Mouse (Mus musculus) left cerebral cortex, postnatal 36 days (tissue): ENCODE measurements around the gene Slc4a2. TPM values are rescaled to one million over a fixed set of nuclear protein-coding genes. Genes with fewer than 3 reads are reported as not detected.

ENCODE experiments used
- DNase-seq, 2 experiments: peaks; one replicate each; pipeline ENCODE4 v3.0.0; 2021 to 2022; ENCODE audit warnings: low spot score in 2 of 2, mixed read lengths in 1 of 2
- intact Hi-C: fragments of 180-260 bp; cut with DNase I; formaldehyde crosslinking; loops from one replicate; pipeline ENCODE4 v1.15.1; 2025
- total RNA-seq, 2 experiments: library from RNA; stranded (reverse); gene quantifications; 2 replicates each; pipeline ENCODE4 v1.2.3; 2021

Gene Slc4a2
- total RNA-seq, 2 experiments from 2014 or later: 36.5 to 38.6 TPM

DNA sequence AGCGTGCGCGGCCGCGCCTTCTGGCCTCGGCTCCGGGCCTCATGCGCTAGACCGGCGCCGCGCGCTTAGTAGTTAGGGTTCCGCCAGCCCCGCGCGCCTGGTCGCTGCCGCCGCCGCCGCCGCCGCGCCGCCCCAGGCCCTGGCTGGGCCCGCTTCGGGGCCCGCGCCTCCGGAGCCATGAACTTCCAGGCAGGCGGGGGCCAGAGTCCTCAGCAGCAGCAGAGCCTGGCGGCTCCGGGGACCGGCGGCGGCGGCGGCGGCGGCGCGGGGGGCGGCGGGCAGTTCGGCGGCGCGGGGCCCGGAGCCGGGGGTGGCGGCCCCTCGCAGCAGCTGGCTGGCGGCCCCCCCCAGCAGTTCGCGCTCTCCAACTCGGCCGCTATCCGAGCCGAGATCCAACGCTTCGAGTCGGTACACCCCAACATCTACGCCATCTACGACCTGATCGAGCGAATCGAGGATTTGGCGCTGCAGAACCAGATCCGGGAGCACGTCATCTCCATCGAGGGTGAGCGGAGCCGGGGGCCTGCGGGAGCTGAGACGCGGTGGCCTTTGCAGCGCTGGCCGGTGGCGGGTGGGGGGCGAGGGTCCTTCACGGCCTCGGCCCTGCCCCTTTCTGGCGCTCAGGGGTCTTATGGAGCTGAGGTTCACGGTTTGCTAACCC, 28.5 kb downstream of the Slc4a2 start, which contains the start of gene Agap3:
Gene Agap3 (plus strand): TSS at position 148 of the 661 bp plus-strand sequence.
- peak; percentile 45 to 54 for DNase-seq
- intact Hi-C loops: no loop called here

DNA sequence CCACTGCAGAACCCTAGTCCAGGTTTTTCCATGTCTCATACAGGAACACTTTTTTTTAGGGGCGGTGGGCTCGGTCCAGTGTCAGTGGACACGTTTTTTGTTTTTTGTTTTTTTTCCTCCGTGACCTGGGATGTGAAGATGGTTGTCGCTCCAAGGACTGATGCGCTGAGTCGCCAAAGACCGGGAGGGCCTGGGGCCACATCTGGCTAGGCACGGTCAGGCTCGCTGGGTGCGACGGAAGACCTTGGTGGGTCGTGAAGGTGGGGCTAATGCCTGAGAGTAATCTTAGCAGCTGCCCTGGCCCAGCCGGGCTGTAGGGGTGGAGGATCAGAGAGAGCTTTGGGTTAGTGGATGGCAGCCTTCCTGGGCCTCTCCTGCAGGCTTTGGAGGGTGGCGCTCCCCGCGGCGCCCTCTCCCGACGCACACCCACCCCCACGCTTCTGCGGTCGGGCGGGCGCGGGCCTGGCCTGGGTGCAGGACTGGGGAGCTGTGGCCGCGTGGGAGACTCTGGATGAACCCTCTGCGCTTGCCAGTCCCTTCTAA, 29.1 kb downstream of the Slc4a2 start:
- no peak for DNase-seq
- intact Hi-C loops: no loop called here

DNA sequence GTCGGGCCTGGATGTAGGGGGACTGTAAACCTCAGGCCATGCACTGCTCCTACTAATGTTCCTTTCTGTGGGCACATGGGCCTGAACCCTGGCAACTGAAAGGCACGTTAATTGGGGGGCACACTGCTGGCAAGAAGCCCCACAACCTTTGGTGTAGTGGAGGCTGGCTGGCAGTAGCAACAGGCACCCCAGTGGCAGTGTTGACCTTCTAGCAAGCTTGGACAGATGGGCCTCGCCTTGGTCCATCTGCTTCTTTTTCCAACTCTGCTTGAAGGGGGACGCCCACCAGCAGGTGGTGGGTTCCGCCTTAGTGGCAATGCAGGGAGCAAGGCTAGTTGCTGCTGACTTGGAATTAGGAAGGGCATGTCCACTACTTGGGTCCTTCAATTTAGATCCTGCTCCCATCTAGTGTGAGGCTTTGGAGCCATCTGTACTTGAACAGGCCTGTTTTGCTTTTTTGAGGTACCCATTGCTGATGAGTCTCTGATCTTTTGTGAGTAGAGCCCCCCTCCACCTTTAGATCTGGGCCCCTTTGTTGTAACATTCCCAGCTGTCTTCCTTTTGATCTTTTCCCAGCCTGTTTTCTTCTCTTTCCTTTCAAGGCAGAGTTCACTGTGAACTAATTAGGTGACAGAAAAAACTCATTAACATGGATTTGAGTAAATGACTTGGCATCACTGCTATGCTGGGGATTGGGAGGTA, 29.8 kb downstream of the Slc4a2 start:
- no peak for DNase-seq
- intact Hi-C loops: no loop called here

DNA sequence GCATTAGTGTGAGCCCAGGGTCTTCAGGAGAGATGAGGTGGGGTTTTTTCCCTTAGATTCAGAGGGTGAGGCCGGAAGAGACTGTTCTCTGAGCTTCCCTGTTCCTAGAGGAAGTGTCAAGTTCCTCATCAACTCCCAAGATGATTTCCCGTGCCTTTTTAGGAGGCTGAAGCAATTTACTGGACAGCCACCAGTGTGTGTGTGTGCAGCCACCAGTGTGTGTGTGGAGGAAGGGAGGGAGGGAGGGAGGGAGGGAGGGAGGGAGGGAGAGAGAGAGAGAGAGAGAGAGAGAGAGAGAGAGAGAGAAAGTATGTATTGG, 30.3 kb downstream of the Slc4a2 start:
- intact Hi-C loops: no loop called here
- DNase-seq: no peak

DNA sequence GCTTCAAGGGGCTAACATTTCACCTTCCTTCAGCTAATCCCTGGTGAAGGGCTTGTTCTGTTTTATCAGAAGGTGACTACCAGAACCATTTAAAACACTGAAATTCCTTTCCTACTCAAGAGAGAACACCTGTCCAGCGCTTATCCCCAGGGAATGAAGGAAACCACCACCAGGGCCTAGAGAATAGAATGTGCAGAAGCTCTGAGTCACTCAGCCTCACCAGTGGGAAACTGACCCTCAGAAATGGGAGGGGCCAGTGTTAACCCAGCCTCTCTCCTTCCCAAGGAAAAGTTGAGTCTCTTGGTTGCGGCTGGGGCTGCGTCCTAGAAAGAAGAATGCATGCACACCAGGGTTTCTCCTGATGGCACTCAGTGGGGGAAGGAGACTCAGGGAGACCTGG, 31.4 kb downstream of the Slc4a2 start:
- DNase-seq: no peak
- intact Hi-C loops: no loop called here

DNA sequence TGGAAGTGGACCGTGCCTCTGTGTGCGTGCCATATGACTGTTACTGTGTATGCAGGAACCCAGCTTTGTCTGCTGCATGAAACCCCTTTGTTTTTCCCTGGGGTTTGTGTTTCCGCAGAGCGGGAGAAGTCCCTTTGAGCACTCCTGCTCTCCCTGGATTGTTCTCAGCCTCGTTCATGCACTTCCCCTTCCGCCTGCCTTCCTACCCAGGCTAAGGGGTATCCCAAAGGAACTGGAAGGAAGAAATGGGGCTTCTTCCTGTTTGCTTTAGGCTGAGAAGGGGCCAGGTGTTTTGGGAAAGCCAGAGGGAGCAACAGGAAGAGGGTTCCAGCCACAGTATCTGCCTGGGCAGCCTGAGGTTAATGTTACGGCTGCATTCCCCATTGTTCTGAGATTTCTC, 32.0 kb downstream of the Slc4a2 start:
- intact Hi-C loops: no loop called here
- DNase-seq: no peak

DNA sequence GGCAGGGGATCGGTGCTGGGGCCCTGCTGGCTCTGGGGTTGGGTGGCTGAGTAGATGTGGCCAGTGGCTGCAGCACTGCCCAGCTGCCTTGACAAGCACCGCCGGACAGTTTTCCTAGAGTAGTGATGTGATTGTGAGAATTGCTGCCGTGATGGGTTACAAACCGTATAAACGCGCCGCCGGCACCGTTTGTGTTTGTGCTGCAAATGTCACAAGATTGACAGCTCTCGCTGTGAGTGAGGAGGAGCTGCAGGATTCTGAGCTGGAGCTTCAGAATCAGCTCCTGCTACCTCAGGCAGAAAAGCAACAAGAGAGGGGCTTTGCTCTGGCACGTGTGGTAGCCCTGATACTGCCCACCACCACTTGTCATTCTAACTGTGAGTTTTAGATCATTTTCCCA, 43.1 kb downstream of the Slc4a2 start:
- no peak for DNase-seq
- intact Hi-C loops: no loop called here

DNA sequence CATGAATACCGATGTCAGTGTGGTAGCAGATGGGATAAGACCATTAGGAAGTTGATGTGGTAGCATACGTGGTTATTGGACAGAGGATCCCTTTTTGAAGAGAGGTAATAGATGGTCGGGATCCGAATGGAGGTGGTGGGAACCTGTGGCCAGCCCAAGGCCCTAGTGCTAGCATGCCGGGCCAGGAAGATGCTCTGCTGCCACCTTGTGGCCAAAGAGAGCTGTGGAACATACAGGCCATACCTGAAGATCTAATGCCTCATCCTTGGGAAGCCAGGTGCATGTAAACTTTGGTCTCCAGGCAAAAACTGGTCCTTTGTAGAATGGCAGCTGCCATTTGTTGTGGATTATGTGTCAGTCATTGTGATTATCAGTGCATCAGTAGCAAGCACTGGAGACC, 47.0 kb downstream of the Slc4a2 start:
- DNase-seq: peak in 1 of 2 experiments; percentile 67
- intact Hi-C loops: no loop called here

DNA sequence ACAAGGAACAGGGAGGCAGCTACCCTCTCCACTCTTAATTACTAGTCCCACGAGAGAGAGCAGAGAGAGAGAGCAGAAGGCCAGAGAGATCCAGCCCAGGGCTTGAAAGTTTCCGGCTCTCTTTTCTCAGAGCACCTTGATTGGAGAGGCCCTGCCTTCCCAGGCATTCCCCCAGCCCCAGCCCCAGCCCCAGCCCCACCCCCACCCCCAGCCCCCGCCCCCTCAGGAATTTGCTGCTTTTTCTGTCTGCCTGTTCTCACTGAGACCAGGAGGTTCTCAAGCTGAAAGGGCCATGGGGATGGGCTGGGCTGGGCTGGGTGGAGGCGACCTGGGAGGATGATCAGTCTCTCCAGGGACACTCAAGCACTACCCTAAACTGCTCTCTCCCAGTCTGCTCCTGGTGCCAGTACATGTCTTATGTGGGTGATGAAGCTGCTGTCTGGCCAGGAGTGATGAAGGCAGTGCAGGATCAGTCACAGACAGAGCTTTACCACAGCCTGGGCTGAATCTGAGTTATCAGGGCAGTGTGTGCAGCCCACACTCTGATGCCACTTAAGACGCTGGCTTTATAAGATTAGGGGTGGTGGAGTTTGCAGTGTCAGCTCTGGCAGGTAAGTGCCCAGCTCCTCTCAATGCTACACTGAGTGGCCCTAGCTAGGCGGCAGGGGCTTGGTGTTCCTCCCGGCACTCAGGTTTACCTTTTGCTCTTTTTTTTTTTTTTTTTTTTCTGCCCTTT, 49.4 kb downstream of the Slc4a2 start:
- intact Hi-C loops: no loop called here
- DNase-seq: no peak

DNA sequence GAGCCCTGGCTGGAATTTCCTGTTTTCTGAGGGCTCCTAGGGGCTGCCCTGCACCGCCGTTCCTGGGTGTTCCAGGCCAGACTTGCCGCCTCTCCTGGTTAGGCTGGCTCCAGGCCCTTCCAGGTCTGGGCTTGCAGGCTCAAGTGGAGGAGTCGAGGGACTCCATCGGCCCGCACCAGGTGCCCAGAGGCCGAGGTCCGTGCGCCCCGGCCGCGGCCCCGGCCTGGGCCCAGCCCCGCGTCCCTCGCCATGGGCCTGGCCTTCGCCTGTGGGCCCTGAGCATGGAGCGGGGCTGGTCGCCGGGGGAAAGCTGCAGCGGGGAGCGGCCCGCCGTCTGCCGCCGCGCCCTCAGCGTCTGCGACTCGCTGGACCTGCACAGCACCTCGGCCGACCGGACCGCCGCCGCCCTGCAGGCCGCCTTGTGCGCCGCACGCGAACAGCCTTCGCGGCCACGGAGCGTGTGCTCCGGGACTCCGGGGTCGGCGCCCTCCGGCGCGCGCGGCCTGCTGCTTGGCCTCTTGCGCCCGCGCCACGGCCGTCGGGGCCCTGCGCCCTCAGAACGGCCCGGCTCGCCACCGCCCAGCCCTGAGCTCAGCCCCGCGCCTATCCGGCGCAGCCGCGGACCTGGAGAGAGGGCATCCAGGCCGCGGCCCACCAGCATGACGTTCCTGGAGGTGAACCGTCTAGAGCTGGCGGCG, 50.5 kb downstream of the Slc4a2 start:
- intact Hi-C loops: no loop called here
- no peak for DNase-seq

DNA sequence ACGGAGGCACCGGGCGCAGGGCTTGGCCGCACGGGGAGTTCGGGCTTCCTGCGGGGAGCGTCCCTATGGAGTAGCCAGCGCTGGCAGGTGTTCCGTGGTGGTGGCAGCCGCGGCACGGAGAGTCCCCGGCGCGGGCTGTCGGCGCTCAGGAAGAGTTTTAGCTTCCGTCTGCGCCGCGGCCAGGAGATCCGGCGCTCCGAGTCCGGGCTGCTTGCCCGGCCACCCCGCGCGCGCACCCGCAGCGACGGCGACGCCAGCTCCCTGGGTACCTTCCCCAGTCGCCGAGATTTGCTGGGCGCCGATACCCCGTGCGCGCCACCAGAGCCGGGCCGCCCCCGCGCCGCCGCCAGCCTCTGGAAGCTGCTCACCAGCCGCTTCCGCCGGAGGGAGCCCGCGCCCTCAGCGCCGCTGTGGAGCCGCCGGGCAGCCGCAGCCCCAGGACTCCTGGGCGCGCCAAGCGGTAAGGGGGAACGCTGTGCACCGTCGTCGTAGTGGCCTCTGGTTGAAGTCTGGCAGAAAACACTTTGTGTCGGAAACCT, 51.2 kb downstream of the Slc4a2 start:
- intact Hi-C loops: no loop called here
- peak; percentile 79 to 85 for DNase-seq

DNA sequence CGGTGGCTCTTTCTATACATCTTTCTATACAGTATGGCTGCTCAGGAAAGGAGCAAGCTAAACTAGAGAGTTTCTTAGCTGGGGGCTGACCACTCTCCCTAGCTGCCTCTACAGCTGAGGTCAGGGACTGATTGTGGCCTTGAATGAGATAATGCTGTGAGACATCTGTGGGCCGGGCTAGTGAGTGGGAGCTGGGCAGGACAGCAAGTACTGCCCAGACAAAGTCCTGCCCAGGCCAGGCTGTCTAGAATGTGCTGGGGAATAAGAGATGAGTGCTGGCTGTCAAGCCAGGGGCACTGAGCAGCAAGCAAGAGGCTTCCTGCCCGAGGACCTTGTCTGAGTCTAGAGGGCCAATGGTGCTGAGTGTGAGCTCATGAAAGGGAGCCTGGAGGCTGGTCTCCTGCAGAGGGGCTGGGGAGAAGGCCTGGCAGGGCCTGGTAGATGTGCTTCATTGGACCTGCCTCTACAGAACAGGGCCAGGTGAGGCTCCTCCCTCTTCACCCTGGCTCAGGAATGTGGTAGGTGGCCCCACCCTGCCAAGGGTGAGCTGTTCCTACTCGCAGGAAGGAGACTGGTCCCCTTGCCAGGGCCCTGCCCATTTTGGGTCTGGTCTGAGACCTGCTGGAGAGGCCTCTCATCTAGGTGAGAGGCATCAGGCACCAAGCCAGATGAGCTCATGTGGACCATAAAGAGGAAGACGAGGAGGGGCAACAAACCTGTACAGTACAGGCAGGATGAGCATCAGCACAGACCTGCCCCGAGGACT, 52.0 kb downstream of the Slc4a2 start:
- intact Hi-C loops: no loop called here
- no peak for DNase-seq

DNA sequence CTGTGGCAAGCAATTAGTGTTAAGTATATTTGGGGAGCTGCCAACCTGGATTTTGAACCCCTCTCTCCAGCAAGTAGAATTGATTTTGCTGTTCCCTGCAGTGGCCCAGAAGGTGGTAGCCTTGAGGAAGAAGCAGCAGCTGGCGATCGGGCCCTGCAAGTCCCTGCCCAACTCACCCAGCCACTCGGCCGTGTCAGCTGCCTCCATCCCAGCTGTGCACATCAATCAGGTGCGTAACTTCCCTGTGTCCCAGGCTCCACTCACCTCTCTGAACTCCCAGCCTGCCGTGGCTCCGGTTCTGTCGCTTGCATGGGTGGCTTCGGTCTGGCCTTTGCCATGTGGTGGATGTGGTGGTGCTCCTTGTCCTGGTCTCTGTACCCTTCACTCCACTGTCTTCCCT, 54.3 kb downstream of the Slc4a2 start:
- intact Hi-C loops: no loop called here
- DNase-seq: no peak

DNA sequence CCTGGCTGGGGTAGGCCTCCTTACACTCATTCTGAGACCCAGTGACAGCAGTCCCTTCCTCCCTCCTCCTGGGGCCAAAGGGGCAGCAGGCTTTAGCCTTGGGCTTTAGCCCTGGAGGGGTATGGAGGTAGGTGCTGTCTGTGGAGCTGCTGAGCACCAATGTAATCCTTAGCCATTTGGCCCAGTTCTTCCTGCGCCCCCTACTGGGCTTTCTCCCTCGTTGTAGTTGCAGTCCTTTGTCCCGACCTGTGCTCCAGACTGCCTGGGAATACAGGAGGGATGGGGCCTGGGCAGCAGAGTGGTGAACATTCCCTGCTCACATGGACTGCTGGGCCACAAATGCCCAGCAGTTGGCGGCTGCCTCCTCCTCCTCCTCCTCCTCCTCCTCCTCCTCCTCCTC, 58.0 kb downstream of the Slc4a2 start:
- intact Hi-C loops: no loop called here

DNA sequence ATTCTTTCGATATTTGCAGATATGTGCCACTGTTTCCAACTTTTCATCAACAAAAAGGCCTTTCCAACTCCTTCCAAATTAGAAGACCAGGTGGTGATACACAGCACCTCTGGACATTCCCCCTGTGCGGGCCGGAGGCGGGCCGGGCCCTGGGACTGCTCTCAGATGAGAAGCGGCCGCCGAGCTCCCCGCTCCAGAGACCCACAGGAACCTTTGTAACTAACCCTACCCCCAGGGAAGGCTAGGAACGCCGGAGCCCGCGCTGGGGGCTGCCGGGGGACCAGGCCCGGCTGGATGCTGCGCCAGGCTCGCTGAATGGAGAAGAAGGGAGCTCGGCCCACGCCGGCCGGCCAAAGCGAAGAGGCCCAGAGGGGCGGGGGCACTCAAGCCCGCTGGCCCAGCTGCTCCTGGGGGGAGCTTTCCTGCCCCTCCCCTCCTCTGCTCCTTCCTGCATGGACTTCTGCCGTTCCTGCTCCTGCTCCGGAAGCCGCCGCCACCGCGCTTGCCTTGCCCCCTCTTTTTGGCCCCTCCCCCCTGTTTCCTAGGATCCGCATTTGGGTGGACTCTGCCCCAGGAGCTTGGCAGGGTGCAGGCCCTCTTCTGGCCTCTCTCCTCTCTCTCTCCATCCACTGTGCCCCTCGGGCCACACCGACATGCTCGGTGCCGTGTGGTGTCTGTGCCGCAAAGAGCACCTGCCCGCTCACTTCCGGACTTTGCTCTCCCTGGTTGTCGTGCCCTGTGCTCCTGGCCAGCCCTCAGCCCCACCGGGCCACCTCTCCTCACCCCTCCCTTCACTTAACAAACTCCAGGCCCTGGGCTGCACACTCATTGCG, 58.8 kb downstream of the Slc4a2 start:
- intact Hi-C loops: no loop called here
- DNase-seq: no peak

More for the DNA sequence above, 58.0 kb downstream of the Slc4a2 start:
- DNase-seq: no peak

DNA sequence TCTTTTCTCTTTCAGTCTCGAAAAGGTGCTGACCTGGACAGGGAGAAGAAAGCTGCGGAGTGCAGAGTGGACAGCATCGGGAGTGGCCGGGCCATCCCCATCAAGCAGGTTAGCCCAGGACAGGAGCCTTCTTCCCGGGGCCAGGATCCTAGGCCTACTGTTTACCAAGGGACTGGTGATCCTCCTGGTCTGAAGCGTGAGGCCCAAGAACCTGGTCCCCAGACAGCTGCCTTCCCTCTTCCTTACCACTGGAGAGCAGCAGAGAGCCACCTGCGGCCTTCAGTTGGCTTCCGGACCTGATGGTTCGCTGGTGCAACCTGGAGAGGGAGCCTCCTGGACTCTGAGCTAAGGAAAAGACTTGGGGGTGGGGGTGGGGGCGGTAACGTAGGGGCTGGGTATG, 59.7 kb downstream of the Slc4a2 start:
- intact Hi-C loops: no loop called here
- peak; percentile 74 for DNase-seq

DNA sequence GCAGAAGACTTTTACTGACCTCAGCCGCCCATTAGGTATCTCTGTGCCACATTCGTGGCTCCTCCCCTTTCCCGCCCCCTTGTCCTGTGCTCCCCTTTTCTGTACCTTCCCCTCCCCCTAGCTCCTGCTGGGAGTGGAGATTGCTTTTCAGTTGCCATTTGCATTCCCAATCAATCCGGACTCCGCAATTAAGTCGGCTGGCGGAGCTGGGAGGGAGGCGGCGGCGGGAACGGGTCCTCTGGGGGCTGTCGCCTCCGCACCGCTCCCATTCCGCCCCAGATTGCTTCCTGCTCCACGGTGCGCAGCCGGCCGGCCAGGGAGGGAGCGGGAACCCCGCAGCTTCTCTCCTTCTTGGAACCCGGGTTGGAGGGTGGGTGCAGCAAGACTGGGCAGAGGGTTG, 61.3 kb downstream of the Slc4a2 start:
- intact Hi-C loops: loop anchor here (2.0 to 5.0 kb wide), 2 partner anchors 46 to 112 kb away; no protein-coding TSS in a partner anchor
- no peak for DNase-seq

DNA sequence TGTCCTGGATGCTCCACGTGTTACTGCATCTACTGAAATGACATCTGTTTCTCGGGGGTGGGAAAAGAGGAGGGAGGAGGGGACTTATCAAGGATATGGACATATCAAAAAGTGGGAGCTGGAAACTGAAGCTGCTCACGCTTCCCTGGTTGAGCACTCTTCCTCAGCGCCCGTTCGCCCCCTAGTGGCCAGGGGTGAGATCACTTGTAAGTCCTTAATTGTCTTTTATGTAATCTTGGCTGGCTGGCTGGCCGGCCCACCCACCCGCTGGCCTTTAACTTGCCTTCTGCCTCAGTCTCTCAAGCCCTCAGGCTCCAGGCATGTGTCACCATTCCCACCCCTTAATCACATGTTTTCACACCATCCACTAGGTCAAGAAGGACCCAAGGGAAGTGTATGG, 62.5 kb downstream of the Slc4a2 start:
- DNase-seq: peak; percentile 82 to 88
- intact Hi-C loops: loop anchor here (5.0 kb wide), 1 partner anchor 111 kb away; no protein-coding TSS in a partner anchor
